Mouse (Mus musculus) embryonic facial prominence, embryonic 11.5 days (tissue): ENCODE data around the gene Rasa4. TPM values are rescaled to one million over a fixed set of nuclear protein-coding genes. Genes with fewer than 3 reads are reported as not detected.
"Not testable (repeated sequence)": the region's sequence is repeated elsewhere in the genome, so short reads cannot be mapped to it uniquely, and the experiment has no call there.

Source experiments
- ATAC-seq: fragments of 200-750 bp; cut with Nextera tagmentation; replicated peaks from 2 replicates; pipeline ENCODE4 v1.8.0; 2017; ENCODE audit warnings: low read depth; ENCODE audit not compliant: insufficient number of reproducible peaks, low FRiP score, low TSS enrichment
- DNase-seq: peaks from one replicate; pipeline ENCODE4 v3.0.0-alpha.2; 2015; ENCODE audit warnings: low spot score
- H3K27ac ChIP-seq: fragments of 300-500 bp; sonication (generic); replicated peaks from 2 replicates; pipeline ENCODE4 v1.5.1; 2014; ENCODE audit warnings: mild to moderate bottlenecking, low read depth, low read length, control low read depth
- H3K27me3 ChIP-seq: fragments of 300-500 bp; sonication (generic); 2 replicates; pipeline ENCODE4 v1.6.1; 2014; ENCODE audit warnings: mild to moderate bottlenecking, low read length, moderate library complexity, mixed read lengths; ENCODE audit not compliant: control insufficient read depth, insufficient read depth
- H3K36me3 ChIP-seq: fragments of 300-500 bp; sonication (generic); replicated peaks from 2 replicates; pipeline ENCODE4 v1.6.1; 2014; ENCODE audit warnings: low read depth, mild to moderate bottlenecking, low read length, moderate library complexity, mixed read lengths; ENCODE audit not compliant: control insufficient read depth, insufficient read depth
- H3K4me1 ChIP-seq: fragments of 300-500 bp; sonication (generic); 2 replicates; pipeline ENCODE4 v1.6.1; 2014; ENCODE audit warnings: low read length, mixed read lengths; ENCODE audit not compliant: control insufficient read depth, insufficient read depth
- H3K4me2 ChIP-seq: fragments of 300-500 bp; sonication (generic); 2 replicates; pipeline ENCODE4 v1.6.1; 2014; ENCODE audit warnings: low read depth, mild to moderate bottlenecking, control low read depth, low read length, moderate library complexity
- H3K4me3 ChIP-seq: fragments of 300-500 bp; sonication (generic); 2 replicates; pipeline ENCODE4 v1.5.1; 2014; ENCODE audit warnings: low read depth, low read length, control low read depth
- H3K9ac ChIP-seq: fragments of 300-500 bp; sonication (generic); replicated peaks from 2 replicates; pipeline ENCODE4 v1.6.1; 2014; ENCODE audit warnings: mild to moderate bottlenecking, control low read depth, low read length
- H3K9me3 ChIP-seq: fragments of 300-500 bp; sonication (generic); replicated peaks from 2 replicates; pipeline ENCODE4 v1.6.1; 2016; ENCODE audit warnings: mild to moderate bottlenecking, low read length, inconsistent platforms, mixed read lengths; ENCODE audit not compliant: control insufficient read depth
- WGBS: fragments of 180-500 bp; shearing (Covaris S2); extraction: QIAGEN DNeasy Blood & Tissue Kit; methylation state at CpG from one replicate; pipeline ENCODE4 v1.1.7; 2014; 5-methylcytosine and 5-hydroxymethylcytosine counted together
- polyA plus RNA-seq: library from polyadenylated mRNA; unstranded; fragments of >200 nt; fragmentation: Nextera tagmentation; extraction: Ambion mirVana; gene quantifications from 2 replicates; pipeline ENCODE4 v1.2.1, GENCODE M21; 2014

The Rasa4 gene
- polyA plus RNA-seq, 1 experiment from 2014 or later, result 3.8 TPM

- Histone ChIP-seq H3K36me3 (no peaks in the 10 kb centered on the region), H3K4me3 (no peak overlapping the region), H3K9me3 (no peaks in the 10 kb centered on the region), H3K27me3 (peaks cover 7% of the 10 kb centered on the region), H3K4me1 (peaks cover 4% of the 10 kb centered on the region), H3K27ac (no peak overlapping the region), H3K4me2 (no peak overlapping the region), H3K9ac (no peak overlapping the region)
- 84% methylated on average over 5 of the region's 5 CpGs for WGBS
- ATAC-seq (no peak), DNase-seq (peak; percentile 40)
Measured at GRCm38 (mm10) chr5:136104511-136104910, 20.8 kb downstream of the Rasa4 start.

- Histone ChIP-seq H3K9ac (no peak overlapping the region), H3K9me3 (no peaks in the 10 kb centered on the region), H3K36me3 (no peaks in the 10 kb centered on the region), H3K4me2 (no peak overlapping the region), H3K4me1 (no peaks in the 10 kb centered on the region), H3K27me3 (no peaks in the 10 kb centered on the region), H3K4me3 (no peak overlapping the region), H3K27ac (no peak overlapping the region)
- no peak for ATAC-seq
- no peak for DNase-seq
- WGBS, result 54% methylated on average over 2 of the region's 2 CpGs
Measured at GRCm38 (mm10) chr5:136108486-136108885, 24.8 kb downstream of the Rasa4 start.

GRCm38 (mm10) chr5:136109042-136109441 lies 25.3 kb downstream of the Rasa4 start:
- no peaks in the 10 kb centered on the region for H3K27me3 ChIP-seq
- no peak overlapping the region for H3K9ac ChIP-seq
- 76% methylated on average over 3 of the region's 3 CpGs for WGBS
- no peak overlapping the region for H3K4me2 ChIP-seq
- DNase-seq, result no peak
- H3K4me3 ChIP-seq, result no peak overlapping the region
- ATAC-seq, result no peak
- no peaks in the 10 kb centered on the region for H3K4me1 ChIP-seq
- no peaks in the 10 kb centered on the region for H3K9me3 ChIP-seq
- no peak overlapping the region for H3K27ac ChIP-seq
- H3K36me3 ChIP-seq, result no peaks in the 10 kb centered on the region

- not testable (repeated sequence) for H3K4me1 ChIP-seq, DNase-seq, H3K4me3 ChIP-seq, H3K27ac ChIP-seq, H3K27me3 ChIP-seq, H3K9me3 ChIP-seq, H3K4me2 ChIP-seq, H3K9ac ChIP-seq, ATAC-seq, H3K36me3 ChIP-seq
- WGBS, result 35% methylated on average over 3 of the region's 4 CpGs
Measured at GRCm38 (mm10) chr5:136113546-136113945, 29.8 kb downstream of the Rasa4 start.

- H3K9ac ChIP-seq, result peak within 1 kb of the TSS; percentile 87
- H3K27ac ChIP-seq, result no peak within 1 kb of the TSS
- ATAC-seq, result peak; percentile 92
- peak within 1 kb of the TSS; percentile 84 for H3K4me2 ChIP-seq
- no peaks in the 10 kb centered on the region for H3K27me3 ChIP-seq
- DNase-seq, result peak; percentile 99
- peaks cover 2% of the 10 kb centered on the region for H3K36me3 ChIP-seq
- H3K4me3 ChIP-seq, result peak within 1 kb of the TSS; percentile 93
- H3K9me3 ChIP-seq, result no peaks in the 10 kb centered on the region
- 0 out of 2 replicates have a peak, but pooled peaks cover 7% of the 10 kb centered on the region for H3K4me1 ChIP-seq
- WGBS, result 3% methylated on average over 42 of the region's 42 CpGs
Measured at GRCm38 (mm10) chr5:136115891-136116783, 32.4 kb downstream of the Rasa4 start, which contains the start of gene Polr2j. Gene Polr2j (plus strand): TSS chr5:136116631.

- Histone ChIP-seq H3K4me2 (peak overlapping the region; percentile 65), H3K27ac (no peak overlapping the region), H3K4me1 (0 out of 2 replicates have a peak, but pooled peaks cover 7% of the 10 kb centered on the region), H3K9me3 (no peaks in the 10 kb centered on the region), H3K36me3 (peaks cover 2% of the 10 kb centered on the region), H3K9ac (peak overlapping the region; percentile 87), H3K4me3 (peak overlapping the region; percentile 93), H3K27me3 (no peaks in the 10 kb centered on the region)
- peak; percentile 10; the same call in 1 of the 2 replicates for ATAC-seq
- no peak for DNase-seq
- 0% methylated on average over 22 of the region's 22 CpGs for WGBS
Measured at GRCm38 (mm10) chr5:136116784-136117112, 33.0 kb downstream of the Rasa4 start.

- no peak overlapping the region for H3K9ac ChIP-seq
- DNase-seq, result no peak
- ATAC-seq, result no peak; the same call in 1 of the 2 replicates
- 82% methylated on average over 10 of the region's 10 CpGs for WGBS
- no peaks in the 10 kb centered on the region for H3K9me3 ChIP-seq
- no peak overlapping the region for H3K4me2 ChIP-seq
- H3K36me3 ChIP-seq, result peaks cover 5% of the 10 kb centered on the region
- H3K27me3 ChIP-seq, result no peaks in the 10 kb centered on the region
- H3K4me1 ChIP-seq, result 0 out of 2 replicates have a peak, but pooled peaks cover 4% of the 10 kb centered on the region
- no peak overlapping the region for H3K27ac ChIP-seq
- no peak overlapping the region for H3K4me3 ChIP-seq
Measured at GRCm38 (mm10) chr5:136122165-136122564, 38.4 kb downstream of the Rasa4 start.
